Mouse (Mus musculus): ENCODE data around the gene Lct.
A peak's percentile ranks its signal among the peaks of the same experiment; 100 is the strongest.
"Not testable (repeated sequence)": the region's sequence is repeated elsewhere in the genome, so short reads cannot be mapped to it uniquely, and the experiment has no call there.

The Lct gene

DNA sequence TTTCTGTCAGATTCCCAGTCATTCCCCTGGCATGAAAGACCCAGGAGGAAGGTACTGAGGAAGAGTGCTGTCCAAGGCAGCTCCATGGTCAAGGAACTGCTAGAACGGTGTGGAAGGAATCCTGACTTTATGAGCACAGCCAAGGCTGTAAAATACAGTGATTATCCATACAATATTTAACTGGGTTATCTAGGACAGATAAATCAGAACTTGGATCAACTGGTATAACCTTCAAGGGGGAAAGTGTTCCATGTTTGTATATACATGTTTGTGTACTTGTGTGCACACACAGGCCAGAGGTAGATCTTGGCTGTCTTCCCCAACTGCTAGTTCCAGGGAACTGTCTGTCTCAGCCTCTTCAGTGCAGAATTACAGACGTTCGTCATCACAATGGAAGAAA, at the start of gene Lct:
TSS of gene Lct (minus strand) at position 101 of the 400 bp plus-strand sequence.
- no peak for DNase-seq (ENCODE audit: low read depth, low spot score)

- no peak for DNase-seq (ENCODE audit: low read depth, low spot score)
Observed at GRCm38 (mm10) chr1:128376841-128377240, 48.7 kb upstream of the Lct start.

DNA sequence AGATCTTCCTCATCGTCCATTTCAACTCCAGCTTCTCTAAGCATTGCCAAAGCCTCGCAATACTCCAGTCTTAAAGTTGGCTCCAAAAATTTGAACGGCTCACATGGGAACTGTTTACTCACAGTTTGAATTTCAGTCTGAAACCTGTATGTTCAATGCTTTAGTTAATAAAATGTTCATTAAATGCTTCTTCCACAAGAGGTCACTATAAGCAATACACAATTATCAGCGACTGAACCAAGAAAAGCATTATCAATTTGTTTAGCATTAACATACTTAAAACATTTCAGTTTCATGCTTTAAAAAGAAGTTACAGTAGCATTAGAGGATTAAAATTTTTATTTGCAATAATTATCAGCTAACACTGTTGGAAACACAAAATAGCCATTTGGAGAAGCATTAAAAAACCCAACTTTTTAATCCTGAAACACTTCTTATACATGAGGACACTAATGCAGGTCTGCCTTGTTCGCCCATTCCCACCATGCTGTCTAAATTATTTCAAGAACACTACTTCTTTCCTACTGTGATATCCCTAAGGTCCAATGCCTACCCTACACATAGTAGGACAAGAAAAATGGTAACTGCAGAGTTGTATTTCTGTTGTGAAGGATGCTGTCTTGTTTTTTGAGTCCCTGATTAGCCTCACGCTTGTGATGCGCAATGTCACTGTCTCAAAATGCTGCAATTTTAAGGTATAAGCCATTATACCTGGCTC, 44.2 kb upstream of the Lct start:
- DNase-seq (ENCODE audit: low read depth, low spot score) = peak; percentile 52

- peak; percentile 84 for DNase-seq (ENCODE audit: low read depth, low spot score)
Observed at GRCm38 (mm10) chr1:128368732-128369441, 40.8 kb upstream of the Lct start.

DNA sequence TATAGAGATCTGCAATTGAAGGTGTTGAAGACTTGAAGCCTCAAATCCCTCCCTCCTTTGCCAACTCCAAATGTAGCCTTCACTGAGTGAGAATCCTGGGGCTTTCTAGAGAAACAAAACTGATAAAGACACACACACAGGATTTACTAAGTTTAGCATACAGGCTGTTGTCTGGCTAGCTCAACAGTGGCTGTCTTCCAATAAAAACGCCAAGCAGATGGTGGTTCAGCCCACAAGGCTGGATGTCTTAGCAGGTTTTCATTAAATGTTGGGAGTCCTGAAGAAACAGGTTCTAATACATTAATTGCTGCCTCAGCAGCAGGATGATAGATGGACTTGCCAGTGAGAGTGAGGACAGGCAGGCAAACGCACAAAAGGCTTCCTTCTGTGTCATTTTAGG, 32.5 kb upstream of the Lct start:
- no peak for DNase-seq (ENCODE audit: low read depth, low spot score)

GRCm38 (mm10) chr1:128359554-128360376, 31.6 kb upstream of the Lct start, which contains the start of gene Mcm6:
Gene Mcm6 (minus strand): TSS chr1:128359664.
- peak; percentile 97 for DNase-seq (ENCODE audit: low read depth, low spot score)

DNA sequence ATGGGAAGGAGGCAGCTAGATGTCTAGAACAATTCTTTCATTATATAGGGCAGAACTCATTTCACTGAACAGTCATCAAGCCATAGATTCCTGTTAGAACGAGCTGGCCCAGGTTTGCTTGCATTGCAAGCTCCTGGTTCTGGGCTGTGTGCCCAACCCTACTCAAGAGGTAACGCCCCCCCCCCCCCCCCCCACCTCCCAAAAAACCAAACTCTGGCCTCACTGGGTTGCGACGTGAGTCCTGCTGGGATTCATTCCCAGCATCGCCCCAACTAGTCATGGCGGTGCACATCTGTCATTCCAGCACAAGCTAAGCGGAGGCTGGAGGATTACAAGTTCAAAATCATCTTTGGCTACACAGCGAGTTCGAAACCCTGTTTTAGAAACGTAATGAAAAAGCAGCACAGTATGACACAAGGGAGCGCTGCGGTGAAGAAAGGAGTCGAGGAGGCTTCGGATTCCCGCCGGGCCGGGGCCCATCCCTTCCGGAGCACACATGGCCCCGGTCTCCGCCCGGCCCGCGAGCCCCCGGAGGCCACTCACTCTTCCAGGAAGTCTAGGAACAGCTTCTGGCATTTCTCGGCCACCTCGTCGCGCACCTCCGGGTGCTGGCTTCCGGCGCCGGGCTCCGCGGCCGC, 30.9 kb upstream of the Lct start:
- DNase-seq (ENCODE audit: low read depth, low spot score) = no peak

- peak; percentile 22 for DNase-seq (ENCODE audit: low read depth, low spot score)
Observed at GRCm38 (mm10) chr1:128358276-128358675, 30.2 kb upstream of the Lct start.

GRCm38 (mm10) chr1:128357452-128357851, 29.3 kb upstream of the Lct start:
- peak; percentile 62 for DNase-seq (ENCODE audit: low read depth, low spot score)

DNA sequence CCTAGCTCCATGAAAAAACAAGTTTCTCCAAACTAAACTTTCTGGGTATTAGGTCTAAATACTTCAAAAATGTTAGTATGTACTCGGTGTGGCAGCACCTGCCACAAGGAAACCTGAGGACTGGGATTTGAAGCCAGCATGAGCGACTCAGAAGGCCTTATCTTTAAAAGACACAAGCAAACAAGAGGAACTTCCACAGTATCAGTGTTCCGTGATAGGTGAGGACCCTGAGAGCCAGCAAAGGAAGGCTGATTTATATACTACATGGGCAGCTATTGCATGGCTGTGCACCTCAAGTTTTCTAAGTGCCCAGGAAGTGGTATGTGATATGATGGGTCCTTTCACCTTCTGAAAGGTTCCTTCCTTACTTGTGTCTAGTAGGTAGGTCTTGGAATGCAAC, 25.0 kb upstream of the Lct start:
- no peak for DNase-seq (ENCODE audit: low read depth, low spot score)

DNA sequence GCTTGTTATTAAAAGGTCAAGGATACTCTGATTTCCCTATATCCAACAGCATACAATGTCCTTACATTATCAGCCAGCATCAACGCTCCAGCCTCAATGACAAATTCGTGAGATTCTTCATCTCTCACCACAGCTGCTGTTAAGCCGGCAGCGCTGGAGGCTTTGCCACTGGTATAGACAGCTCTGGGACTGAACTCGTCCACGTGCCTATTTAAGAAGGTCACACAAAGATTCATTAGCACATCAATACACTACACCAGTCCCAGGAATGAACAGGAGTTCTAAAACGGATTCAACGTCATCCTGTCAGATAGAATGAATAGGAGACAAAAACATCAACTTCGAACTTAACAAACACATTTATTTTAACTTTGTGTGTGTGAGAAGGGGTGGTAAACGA, 16.1 kb upstream of the Lct start:
- DNase-seq (ENCODE audit: low read depth, low spot score) = no peak

DNA sequence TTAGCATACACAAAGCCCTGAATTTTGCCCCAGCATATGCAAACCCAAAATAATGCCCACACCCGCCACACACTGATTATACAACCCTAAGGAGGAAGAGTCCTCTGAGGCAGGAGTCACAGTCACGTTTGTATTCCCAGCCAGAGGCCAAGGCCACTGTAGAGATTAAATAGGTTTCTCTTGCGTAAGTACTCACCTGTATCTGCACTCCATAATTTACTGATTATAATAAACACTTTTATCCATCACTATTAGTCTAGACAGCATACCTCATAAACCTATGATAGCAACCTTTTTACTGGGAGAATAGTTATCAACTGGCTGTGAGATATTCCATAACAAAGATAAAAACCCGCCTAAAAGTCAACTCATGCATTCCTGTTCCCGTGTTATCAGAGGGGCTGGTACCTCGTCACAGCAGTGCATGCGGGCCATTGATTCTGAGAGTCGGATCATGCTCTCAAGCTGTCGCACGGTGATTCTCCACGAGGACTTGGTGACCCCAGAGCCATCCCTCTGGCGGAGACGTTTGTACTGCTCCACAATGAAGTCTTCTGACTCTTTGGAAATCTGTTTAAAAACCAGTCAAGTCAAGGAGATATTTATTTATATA, 9.7 kb upstream of the Lct start:
- no peak for DNase-seq (ENCODE audit: low read depth, low spot score)

GRCm38 (mm10) chr1:128330313-128330712, 2.2 kb upstream of the Lct start:
- DNase-seq (ENCODE audit: low read depth, low spot score) = no peak

GRCm38 (mm10) chr1:128327165-128327564, 953 bp downstream of the Lct start:
- no peak for DNase-seq (ENCODE audit: low read depth, low spot score)

GRCm38 (mm10) chr1:128324776-128325175, 3.3 kb downstream of the Lct start:
- no peak for DNase-seq (ENCODE audit: low read depth, low spot score)

DNA sequence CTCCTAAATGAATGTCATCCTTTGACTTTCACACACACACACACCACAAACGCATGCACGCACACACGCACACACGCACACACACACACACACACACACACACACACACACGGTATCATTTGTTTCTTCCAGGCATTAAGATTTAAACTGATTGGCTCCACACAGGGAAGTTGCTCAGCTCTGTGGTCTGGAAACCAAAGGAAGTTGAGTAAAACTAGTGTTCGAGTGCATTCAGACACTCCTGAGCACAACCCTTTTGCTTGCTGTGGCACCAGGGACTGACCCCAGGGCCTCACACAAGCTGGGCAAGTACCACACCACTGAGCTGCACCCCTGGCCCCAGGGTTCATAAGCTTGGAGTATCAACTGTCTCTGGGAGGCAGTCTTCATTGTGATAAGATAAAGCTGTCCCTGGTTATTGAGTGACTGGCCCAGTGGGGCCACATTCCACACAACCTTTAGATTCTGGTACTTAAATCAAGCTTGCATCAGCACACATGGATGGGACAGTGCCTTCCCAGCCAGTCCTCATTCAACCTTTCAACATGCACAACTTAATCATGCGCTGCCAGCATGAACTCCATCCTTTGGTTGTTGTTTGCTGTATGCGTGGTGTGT, 5.0 kb downstream of the Lct start:
- DNase-seq (ENCODE audit: low read depth, low spot score) = no peak

- not testable (repeated sequence) for DNase-seq (ENCODE audit: low read depth, low spot score)
Observed at GRCm38 (mm10) chr1:128319266-128319665, 8.9 kb downstream of the Lct start.

GRCm38 (mm10) chr1:128314665-128315064, 13.5 kb downstream of the Lct start:
- no peak for DNase-seq (ENCODE audit: low read depth, low spot score)

DNA sequence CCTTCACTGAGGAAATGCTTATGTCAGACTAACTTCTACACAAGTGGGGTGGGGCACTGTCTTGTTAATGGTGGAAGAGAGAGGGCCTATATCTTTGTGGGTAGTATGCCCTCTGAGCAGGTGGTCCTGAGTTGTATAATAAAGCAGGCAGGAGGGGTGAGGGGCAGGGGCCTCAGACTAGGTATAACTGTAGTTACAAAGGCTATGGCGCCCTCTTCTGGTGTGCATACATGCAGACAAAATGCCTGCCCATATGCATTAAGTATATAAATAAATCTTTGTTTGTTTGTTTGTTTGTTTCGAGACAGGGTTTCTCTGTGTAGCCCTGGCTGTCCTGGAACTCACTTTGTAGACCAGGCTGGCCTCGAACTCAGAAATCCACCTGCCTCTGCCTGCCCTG, 19.1 kb downstream of the Lct start:
- no peak for DNase-seq (ENCODE audit: low read depth, low spot score)

DNA sequence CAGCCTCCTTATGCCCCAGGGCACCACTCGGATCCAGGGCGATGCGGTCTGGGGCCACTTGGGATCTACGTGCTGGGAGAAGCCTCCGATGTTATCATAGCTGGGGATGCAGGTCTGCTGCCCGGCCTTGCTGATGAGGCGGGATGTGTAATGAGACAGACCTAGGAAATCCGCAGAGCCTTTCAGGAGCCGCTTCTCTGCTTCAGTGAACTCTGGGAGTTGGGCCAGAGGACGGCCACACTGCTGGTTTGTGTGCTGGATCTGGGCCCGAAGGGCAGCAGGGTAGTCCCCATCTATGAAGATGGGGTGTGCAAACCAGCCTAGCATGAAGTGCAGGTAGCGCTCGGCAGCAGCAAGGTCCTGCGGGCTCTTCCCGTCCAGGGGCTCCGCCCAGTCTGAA, 24.2 kb downstream of the Lct start:
- DNase-seq (ENCODE audit: low read depth, low spot score) = no peak
